Mouse (Mus musculus) heart, adult 11 months (tissue): ENCODE measurements around the gene Mamstr.
"Not testable (repeated sequence)": the region's sequence is repeated elsewhere in the genome, so short reads cannot be mapped to it uniquely, and the experiment has no call there.

Experiments
- DNase-seq: peaks from one replicate; pipeline ENCODE4 v3.0.0; 2022

Mamstr gene

DNA sequence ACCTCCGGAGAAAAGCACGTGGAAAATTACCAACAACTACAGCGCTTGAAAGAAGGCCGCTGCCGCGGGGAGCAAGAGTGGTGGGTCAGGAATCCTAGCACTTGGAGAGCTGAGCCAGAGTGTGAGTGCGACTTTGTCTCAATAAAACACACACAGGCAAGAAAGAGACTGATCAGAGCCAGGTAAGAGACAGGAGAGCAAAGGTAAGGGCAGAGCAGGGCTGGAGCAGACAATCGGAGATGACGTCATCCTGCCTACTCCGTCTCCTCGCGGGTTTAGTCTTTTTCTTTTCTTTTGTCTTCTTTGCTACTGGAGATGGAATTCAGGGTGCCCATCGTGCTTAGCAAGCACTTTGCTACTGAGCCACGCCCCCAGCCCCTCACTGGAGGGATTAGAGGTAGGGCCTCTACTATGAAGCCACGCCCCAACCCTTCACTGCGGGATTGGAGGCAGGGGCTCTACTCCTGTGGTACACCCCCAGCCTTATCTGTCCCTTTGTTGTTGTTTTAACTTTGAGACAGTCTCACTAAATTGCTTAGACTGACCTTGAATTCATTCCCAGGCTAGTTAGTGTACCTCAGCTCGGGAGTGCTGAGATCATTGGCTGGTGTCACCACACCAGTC is 14.8 kb downstream of the Mamstr start:
- DNase-seq, result no peak

DNA sequence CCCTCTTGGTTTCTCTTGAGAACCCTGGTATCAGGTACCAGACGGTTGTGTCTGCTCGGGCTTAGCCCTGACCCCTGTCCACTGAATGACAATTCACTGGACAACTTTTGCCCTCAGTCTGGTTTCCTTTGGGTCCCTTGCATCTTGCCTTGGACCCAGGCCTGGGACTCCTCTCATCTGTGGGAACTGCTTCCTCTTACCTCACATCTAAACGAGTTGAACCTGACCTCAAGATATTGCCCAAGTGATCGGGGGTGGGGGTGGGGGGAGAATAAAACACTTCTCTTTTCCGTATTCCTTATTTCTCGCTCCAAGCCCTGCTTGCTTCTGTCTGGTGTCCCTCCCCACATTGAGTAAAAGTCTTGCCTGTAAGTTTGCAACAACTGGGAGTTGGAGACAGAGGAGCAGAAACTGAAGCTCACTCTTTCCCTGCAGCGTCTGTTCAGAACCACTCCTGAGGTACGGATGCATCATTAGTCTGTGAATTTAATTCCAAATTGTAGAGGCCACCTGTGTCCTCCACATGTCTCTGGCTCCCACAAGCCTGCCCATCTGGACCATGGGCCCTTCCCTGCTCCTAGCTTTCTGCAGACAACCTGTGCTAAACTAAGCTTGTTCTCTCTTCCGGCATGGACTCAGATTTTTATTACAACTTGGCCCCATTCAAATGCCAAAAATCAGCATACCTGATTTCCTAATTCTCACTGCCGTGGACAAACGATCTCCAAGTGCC is 21.1 kb downstream of the Mamstr start:
- DNase-seq, result no peak

DNA sequence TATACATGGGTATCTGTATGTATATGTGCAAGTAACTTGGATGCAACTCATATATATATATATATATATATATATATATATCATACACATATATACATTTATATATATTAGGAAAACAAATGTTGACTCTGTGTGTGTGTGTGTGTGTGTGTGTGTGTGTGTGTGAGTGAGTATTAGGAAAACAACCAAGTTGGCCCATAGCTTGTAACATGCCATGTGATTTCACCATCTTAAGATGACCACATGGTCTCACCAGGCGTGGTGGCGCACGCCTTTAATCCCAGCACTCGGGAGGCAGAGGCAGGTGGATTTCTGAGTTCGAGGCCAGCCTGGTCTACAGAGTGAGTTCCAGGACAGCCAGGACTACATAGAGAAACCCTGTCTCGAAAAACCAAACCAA is 21.9 kb downstream of the Mamstr start:
- not testable (repeated sequence) for DNase-seq

DNA sequence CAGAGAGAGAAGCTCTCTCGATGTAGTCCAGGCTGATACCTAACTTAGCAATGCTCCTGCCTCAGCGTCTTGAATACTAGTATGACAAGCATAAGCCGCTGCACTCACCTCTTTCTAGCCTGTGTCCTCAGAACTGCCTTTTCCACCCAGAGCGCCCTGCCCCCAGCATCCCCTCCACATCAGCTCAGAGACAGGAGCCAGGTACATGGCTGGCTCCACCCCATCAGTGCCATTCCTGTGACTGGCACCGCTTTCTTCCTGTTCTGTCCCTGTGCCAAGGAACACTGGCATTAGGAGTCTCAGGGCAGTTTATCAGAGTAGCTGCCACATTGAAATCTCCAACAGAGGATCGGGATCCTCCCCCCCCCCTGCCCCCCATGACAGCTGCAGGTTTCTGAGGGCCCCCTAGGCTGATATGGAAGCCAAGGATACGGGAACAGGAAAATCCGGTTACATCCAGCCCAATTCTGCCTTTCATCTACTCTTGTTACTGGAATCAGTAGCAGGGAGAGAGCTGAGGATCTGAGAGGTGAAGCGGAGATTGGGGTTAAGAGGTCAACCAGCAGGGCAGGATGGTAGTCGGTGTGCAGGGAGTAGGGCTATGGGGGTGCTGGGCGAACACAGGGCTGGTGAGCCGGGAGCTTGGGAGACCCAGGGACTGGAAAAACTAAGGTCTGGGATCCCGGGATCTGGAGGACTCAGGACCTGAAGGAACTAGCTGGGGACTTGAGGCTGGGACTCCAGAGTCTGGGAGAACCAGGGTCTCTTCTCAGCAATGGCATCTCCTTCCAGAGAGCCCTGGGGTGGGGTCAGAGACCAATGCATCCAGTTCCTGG is 25.7 kb downstream of the Mamstr start:
- no peak for DNase-seq

DNA sequence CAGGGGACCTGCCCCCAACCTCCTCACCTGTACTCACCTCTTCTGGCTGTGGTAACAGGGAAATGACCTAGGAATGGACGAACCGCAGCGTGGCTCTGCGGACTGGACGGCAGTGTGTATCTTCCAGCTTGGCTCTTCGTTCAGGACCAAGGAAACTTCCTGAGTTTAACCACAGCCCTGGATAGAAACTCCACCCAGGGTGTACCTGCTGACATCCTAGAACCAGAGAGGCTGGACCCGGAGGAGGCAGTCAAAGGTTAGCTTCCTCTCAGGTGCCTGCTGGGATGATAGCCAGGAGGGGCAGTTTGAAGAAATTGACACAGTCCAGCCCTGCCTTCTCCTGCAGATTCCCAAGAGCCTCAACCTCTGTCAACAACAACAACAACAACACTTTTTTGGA is 26.4 kb downstream of the Mamstr start, which contains the start of gene Fut2:
TSS of gene Fut2 (minus strand) at position 234 of the 400 bp plus-strand sequence.
- no peak for DNase-seq

DNA sequence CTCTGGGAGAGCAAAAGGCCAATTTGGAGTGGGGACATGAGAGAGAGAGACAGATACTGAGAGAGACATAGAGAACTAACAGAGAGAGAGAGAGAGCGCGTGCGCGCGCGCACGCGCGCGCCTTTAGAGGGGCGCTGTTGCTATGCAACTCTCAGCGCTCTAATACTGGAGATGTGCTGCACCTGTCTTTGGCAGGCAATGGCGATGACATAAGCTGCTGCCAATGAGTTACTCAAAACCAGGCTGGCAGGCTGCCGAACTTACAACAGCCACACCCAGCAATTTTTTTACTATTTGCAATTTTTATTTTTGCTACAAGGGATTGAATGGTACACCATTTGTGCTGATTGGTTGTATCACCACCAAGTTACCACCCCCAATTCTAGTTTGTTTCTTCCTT is 28.0 kb downstream of the Mamstr start:
- DNase-seq, result no peak

DNA sequence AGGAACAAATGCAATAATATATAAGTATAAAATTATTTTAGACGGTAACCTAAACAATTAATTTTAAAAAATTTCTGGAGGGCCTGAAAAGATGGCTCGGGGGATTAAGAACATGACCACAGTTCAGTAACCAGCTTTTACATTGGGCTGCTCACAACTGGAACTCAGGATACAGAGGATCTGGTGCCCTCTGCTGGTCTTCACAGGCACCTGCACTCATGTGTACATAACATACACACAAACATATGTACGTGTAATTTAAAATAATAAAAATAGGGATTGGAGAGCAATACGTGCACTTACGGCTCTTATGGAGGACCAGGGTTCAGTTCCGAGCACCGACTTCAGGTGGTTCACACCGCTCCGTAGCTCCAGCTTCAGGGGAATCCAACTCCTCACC is 29.1 kb downstream of the Mamstr start:
- DNase-seq, result no peak

DNA sequence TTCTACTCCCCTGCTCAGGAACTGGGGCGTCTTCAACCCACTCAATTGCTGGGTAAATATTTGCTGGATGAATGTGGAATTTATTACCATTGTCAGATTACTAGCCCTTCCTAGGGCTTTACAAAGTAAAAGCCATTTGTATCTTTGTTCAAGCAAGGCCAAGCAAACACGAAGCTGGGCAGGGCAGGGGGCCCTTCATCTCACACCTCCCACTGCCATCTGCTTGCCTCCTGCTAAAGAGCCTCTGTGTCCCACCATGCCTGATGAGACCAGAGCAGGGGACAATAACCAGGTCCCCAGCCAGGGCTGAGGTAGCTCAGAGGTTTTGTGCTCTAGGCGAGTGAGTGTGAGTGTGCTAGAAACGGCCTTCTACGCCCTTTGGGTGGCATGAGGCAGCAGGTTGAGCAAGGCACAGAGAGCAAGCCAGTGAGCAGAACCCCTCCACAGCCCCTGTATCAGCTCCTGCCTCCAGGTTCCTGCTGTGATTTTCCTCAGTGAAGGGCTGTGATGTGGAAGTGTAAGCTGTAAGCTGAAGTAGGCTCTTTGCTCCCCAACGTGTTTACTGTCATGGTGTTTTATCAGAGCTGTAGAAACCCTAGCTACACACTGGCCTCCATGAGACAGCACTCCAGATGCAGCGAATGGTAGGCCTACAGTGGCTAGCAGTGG is 38.0 kb downstream of the Mamstr start:
- no peak for DNase-seq

DNA sequence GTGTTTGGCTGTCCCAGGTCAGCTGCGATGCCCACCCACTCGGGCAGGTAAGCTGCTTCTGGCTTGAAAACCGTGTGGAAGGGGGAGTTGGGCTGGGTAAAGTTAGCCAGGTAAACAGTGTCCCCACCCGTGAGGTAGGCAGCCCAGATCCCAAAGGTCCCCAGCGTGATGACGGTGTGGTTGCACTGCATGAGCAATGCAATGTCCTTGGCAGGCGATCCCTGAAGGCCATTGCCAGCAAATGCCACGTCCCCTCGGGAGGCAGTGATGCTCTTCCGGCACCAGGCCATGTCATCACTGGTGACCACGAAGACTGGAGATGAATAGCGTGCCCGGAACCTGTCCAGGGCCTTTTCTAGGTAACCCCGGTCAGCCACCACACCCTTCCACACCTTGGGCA is 38.7 kb downstream of the Mamstr start:
- no peak for DNase-seq

DNA sequence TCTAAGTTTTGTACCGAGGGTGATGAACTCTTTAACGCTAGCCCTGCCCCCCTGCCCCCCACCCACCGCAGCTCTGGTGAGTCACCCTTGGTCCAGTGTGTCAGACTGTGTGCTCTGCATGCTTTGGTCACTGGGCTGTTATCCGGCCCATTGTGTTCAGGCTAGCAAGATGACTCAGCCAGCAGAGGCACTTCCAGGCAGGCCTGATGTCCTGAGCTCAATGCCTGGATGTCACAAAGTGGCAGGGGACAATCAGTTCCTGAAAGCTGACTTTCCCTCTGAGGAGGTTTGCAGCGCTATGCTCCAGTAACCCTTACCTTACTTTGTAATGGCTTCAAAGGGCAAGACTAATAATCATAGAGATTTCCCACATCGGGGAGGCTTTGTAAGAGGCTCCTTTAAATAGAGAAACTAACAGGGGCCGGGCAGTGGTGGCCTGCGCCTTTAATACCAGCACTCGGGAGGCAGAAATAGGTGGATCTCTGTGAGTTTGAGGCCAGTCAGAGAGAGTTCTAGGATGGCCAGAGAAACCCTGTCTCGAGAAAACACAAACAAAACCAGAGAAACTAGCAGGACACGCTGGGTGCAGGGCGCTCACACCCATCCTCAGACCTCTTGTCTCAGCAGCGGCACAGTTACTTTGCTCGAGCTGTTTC is 40.3 kb downstream of the Mamstr start:
- DNase-seq, result peak; percentile 98

DNA sequence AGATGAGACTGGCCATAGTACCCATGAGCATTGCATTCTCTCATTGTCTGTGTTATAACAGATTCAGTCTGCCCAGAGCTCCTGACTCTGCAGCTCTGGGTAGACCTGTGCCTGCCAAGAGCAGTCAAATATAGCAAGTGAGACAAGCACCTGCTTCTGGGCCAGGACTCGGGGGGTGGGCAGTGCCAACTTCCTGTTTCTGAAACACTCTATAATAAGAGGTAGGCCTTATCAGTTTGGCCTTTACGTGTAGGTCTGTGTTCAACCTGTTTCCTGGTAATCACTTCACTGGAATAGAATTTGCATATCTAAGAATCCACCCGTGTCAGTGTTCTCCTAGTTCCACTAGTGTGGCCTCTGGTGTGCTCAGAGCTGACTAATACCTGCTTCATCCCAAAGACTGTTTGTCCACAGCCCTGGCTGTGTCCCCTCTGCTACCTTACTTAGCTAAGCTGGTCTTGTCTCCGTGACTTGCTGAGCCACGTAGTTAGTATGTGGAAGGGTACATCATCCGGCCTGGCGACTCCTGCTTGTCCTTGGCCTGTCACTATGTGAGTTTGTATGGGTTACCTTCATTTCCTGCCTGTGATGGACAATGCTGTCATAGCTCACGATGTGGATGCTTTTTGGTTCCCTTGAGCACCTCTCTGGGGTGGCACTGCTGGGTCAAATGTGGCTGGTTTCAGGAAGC is 41.4 kb downstream of the Mamstr start:
- DNase-seq, result peak; percentile 98

DNA sequence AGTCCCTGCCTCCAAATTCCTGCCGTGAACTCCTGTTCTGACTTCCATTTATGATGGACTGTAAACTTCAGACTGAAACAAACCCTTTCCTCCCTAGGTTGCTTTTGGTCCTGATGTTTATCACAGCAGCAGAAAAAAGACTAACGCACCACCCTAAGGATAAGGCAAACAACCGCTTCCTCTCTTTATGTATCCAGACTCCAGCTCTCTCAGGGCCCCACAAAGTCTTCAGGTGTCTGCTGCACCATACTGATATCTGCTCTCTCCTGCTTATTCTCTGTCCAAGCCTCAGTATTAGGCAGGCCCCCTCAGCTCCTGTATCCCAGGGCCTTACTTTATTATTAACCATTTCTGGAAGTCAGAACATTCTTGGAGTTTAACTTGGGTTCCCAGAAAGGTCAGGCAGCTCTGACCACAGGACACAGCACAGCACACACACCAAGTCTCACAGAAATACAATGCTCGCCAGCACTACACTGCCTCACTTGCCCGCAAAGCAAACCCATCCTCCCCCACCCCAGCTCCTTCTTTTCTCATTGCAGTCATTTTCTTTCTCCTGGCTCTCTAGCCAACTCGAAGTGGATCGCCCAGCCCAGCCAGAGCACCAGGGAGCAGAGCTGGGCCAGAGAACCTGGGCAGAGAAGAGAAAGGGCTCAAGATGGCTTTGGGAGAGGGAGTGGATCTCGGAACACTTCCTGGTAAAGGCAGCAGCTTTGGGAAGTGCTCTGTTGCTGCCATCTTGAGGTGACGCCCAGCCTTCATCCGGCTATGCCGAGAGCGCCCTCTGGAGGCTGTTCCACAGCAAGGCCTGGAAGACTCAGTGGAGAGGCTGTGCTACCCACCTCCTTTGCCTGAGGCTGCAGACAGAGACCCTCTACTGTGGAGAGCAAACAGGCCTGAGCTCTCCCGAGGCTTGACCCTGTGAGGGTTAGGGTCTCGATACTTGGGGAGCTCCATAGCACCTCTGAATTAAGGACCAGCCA is 42.7 kb downstream of the Mamstr start:
- DNase-seq, result peak; percentile 98

DNA sequence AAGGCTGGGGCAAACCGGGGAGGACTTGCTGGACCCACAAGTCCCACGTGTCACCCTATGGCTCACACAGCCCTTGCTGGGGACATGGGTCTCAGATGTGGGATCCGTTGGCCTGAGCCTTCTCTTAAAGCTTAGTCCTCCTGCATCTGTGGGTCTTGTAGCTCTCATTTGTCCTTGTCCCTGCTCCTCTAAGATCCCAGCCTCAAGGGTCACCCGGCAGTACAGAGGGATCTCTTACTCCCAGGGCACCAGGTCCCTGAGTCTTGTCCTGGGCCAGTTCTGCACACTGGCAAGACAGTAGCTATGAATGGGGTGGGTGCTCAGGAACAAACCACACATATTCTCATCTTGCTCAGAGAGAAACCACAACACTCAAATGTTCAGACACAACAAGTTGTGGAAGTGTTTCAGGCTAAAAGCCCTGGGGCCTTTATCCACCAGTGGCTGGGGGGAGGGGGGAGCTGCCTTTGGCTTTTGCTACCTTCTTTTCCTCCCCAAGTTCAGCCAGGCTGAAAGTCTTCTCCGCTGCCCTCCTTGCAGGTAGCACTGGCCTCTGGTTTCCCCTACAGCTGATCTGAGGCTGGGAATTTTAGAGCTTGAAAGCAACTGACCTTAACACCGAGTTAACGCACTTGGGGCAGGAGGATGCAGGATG is 43.7 kb downstream of the Mamstr start, which contains the start of gene Ntn5:
TSS of gene Ntn5 (plus strand) at position 627 of the 655 bp plus-strand sequence.
- DNase-seq, result no peak

DNA sequence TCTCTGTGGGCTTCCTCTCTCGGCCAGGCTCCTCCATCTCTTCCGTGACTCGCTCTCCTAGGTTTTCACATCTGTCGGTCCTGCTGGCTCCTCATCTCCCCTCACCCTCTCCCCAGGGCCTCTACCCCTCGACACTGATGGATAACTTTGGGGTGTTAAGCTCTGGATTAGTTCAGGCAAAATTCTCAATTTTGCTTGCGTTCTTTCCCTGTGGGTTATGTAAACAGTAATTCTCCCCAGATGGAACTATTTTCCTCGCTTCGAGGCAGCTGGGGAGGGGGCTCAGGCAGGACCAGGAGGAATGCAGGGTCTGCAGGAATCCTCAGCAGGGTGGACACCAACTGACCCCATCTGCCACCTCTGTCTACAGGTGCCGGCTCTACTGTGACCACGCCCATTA is 46.0 kb downstream of the Mamstr start:
- no peak for DNase-seq

DNA sequence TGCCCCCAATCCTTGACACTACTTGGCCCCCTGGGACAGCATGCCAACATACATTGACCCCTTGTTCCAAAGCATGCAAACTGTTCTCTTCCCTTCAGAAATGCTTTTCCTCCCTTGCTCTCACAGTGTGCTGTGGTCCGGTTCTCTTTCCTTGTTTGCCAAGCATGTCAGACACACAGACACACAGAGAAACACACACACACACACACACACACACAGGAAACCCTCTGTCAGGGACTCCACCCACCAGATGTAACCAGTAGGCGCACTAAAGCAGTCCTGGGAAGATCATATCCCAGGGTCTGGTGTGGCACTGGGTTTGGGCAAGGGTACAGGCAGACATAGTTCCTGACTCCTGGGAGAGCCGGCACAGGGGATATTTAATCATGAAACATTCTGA is 47.1 kb downstream of the Mamstr start:
- no peak for DNase-seq

DNA sequence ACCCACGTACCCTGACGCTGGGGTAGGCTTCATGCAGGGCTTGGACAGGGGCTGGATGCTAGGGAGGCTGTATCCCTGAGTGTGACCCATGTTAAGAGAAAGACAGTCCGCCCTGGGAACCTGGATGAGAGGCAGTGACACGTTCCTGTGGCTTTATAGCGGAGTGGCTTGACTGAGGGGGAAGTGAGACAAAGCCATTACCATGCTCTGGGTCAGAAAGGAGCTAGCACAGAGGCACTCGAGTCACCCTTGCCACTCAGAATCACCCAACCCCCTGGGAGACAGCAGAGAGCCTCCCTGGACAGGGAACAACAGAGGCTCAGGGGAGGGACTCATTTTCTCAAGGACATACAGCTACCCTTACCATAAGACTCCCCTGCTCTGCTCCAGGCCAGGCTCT is 49.3 kb downstream of the Mamstr start:
- no peak for DNase-seq

DNA sequence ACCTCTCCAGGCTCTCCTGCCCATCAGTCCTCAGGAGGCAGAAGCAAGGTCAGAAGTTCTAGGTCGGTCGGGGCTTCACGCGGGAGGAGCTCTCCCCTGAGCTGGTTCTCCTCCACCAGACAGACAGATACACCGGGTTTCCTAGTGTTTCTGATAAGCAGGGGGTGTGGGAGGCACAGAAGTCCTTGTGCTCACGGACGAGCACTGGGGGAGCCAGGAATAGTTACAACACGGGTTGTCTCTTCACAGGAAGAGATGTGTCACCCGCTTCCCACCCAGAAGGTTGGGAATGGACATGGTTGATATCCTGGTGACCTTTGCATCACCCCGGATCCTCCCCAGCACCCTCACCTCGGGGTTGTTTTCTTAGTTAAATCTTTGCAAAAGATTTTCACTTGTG is 50.0 kb downstream of the Mamstr start:
- no peak for DNase-seq

DNA sequence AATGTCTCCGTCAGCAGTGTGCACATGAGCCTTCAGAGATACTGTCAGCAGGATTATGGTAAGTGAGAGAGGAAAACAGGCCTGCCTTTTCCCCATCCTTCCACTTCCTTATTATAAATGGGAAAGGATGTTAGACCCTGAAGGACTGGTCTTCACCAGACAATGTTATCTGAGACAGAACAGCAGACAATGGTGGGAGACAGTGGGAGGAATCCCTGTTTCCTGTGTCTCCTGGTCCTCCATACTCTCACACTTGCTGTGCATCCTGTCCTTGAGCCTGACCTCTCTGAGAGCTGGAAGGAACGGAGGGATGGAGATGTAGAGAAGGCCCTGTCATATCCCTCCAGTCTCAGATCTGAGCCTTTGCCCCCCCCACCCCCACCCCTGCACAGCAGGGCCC is 52.6 kb downstream of the Mamstr start:
- no peak for DNase-seq

DNA sequence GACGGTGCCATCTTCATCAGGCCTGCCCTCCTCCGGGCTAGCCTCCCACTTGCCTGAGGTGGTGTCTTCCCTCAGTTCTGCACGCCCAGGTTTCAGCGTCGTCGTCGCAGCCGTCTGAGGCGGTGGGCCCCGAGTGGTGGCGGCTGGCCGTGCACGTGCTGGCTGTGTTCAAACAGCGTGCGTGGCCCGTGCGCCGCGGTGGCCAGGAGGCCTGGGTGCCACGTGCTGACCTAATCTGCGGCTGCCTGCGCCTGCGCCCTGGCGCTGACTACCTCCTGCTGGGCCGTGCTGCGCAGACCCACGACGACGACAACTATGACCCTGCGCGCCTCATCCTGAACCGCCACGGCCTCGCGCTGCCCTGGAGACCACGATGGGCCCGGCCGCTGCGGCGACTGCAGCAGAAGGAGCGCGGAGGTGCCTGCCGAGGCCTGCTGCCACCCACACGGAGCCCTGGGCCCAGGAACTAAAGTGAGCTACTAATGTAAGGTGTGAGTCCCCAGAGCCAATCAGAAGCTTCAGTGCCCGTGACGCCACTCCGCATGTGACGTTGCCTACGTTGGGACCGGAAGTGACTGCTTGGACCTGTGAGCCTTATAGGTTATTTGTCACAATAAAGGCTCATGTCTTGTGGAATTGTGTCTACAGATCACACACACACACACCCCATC is 54.3 kb downstream of the Mamstr start, which contains the start of gene Sec1:
TSS of gene Sec1 (minus strand) at position 482 of the 671 bp plus-strand sequence.
- DNase-seq, result peak; percentile 87
